ENCODE assay signal across 8 mouse cellular contexts in genomic region chr8:84414918-84415317, GRCm38 (mm10). TPM values are rescaled to one million over a fixed set of nuclear protein-coding genes. Genes with fewer than 3 reads are reported as not detected.
DNase-seq lines count a peak whose midpoint lies in the region; ATAC-seq lines count a peak whose summit lies in the region.

No protein-coding gene starts in this region.

- H3K9me3 ChIP-seq in megakaryocyte, embryonic 14.5 days: peaks cover 13% of the 10 kb centered on the region
- no peaks in the 10 kb centered on the region for H3K9me3 ChIP-seq in limb, embryonic 15.5 days
- H3K9me3 ChIP-seq in stomach, embryonic 15.5 days: no peaks in the 10 kb centered on the region

- H3K9ac ChIP-seq in limb, embryonic 15.5 days: 0 out of 2 replicates have a peak overlapping the region, but pooled peaks have one; percentile 27
- H3K9ac ChIP-seq in stomach, embryonic 15.5 days: peak overlapping the region; percentile 32; the same call in 1 of the 2 replicates

- WGBS in limb, embryonic 15.5 days: under 1% methylated on average over 20 of the region's 20 CpGs
- WGBS in stomach, embryonic 15.5 days: under 1% methylated on average over 20 of the region's 20 CpGs

- no peaks in the 10 kb centered on the region for H3K36me3 ChIP-seq in megakaryocyte, embryonic 14.5 days (replicated peaks; ENCODE audit: low read length)
- H3K36me3 ChIP-seq in limb, embryonic 15.5 days: no peaks in the 10 kb centered on the region
- H3K36me3 ChIP-seq in stomach, embryonic 15.5 days: no peaks in the 10 kb centered on the region

- H3K27ac ChIP-seq in limb, embryonic 15.5 days: no peak overlapping the region
- H3K27ac ChIP-seq in stomach, embryonic 15.5 days: peak overlapping the region; percentile 40; the same call in 1 of the 2 replicates

- ATAC-seq in megakaryocyte, adult 5-6 weeks (ENCODE audit: poor library complexity, severe bottlenecking): no peak
- ATAC-seq in limb, embryonic 15.5 days (ENCODE audit: insufficient number of reproducible peaks, low FRiP score, low TSS enrichment, low read depth): no peak
- no peak for ATAC-seq in stomach, embryonic 15.5 days (ENCODE audit: insufficient read depth, low FRiP score, low read depth)

- peaks cover 85% of the 10 kb centered on the region for H3K27me3 ChIP-seq in megakaryocyte, embryonic 14.5 days (replicated peaks)
- peaks cover 73% of the 10 kb centered on the region for H3K27me3 ChIP-seq in limb, embryonic 15.5 days
- H3K27me3 ChIP-seq in stomach, embryonic 15.5 days (replicated peaks): peaks cover 47% of the 10 kb centered on the region

- H3K4me2 ChIP-seq in limb, embryonic 15.5 days: peak overlapping the region; percentile 97
- peak overlapping the region; percentile 99 for H3K4me2 ChIP-seq in stomach, embryonic 15.5 days

- peak; percentile 36 for DNase-seq in embryo, embryonic 10 days (ENCODE audit: low spot score)
- no peak for DNase-seq in embryo, embryonic 10.5 days (ENCODE audit: low spot score)
- DNase-seq in spleen, postnatal 10 days (ENCODE audit: low spot score in 2 of 2): no peak
- no peak for DNase-seq in urinary bladder, postnatal 10 days (ENCODE audit: low spot score)

- peak overlapping the region; percentile 33 for H3K4me3 ChIP-seq in megakaryocyte, embryonic 14.5 days (replicated peaks)
- H3K4me3 ChIP-seq in limb, embryonic 15.5 days: peak overlapping the region; percentile 50
- peak overlapping the region; percentile 54 for H3K4me3 ChIP-seq in stomach, embryonic 15.5 days (replicated peaks)

- peaks cover 12% of the 10 kb centered on the region for H3K4me1 ChIP-seq in megakaryocyte, embryonic 14.5 days
- H3K4me1 ChIP-seq in limb, embryonic 15.5 days: peaks cover 20% of the 10 kb centered on the region
- H3K4me1 ChIP-seq in stomach, embryonic 15.5 days: peaks cover 14% of the 10 kb centered on the region

RNA-seq across cellular contexts. Expression of gene Cacna1a, which starts 26.7 kb away (rescaled TPM):
- polyA plus RNA-seq in megakaryocyte, embryonic 14.5 days (2012; ENCODE audit: insufficient read depth, low replicate concordance): 21.6 and 48.9 TPM in 2 replicates
- 0.31 and 1.6 TPM in 2 replicates for total RNA-seq in megakaryocyte, adult 5-6 weeks (2015)
- 0.33 and 10.3 TPM in 2 replicates for total RNA-seq in megakaryocyte, adult 5-6 weeks (2017)
- polyA plus RNA-seq in limb, embryonic 15.5 days (2015; fragmentation: Nextera tagmentation; extraction: Ambion mirVana): 3.3 and 5.2 TPM in 2 replicates
- 4.1 and 5.3 TPM in 2 replicates for polyA plus RNA-seq in stomach, embryonic 15.5 days (2015; fragmentation: Nextera tagmentation; extraction: Ambion mirVana)
